Mouse (Mus musculus): Measurements from ENCODE around the gene Slc25a25. TPM values are rescaled to one million over a fixed set of nuclear protein-coding genes. Genes with fewer than 3 reads are reported as not detected.
"Not testable (repeated sequence)": the region's sequence is repeated elsewhere in the genome, so short reads cannot be mapped to it uniquely, and the experiment has no call there.

Gene Slc25a25
- total RNA-seq, 2 experiments from 2014 or later = 65.2 to 79.1 TPM

DNA sequence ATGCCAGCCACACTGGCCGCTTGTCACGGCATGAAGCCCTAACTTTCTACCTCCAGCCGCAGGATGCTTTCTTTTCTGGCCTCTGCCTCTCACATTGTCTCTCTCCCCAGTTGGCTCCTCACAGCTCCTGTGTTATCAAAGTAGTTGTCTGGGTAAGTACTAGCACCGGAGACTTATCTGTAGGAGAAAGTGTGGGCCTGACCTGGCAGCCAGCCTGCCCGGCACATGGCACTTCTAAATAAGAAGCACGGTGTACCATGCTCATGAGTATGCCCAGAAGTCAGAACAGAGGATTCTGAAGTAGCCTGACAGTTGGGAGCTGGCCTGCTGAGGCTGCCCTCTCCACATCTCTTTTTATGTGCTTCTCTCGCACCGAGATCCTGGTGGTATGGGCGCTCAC lies 34.9 kb upstream of the Slc25a25 start:
- no peak for DNase-seq (ENCODE audit: extremely low spot score in 1 of 2, low spot score in 2 of 2)
- Histone ChIP-seq H3K4me3 (no peak overlapping the region), H3K27ac (no peak overlapping the region)
- intact Hi-C loops (cut with DNase I) = loop anchor here (2.0 to 5.0 kb wide), 2 partner anchors 49 to 64 kb away; partner anchors contain the start of gene Fam102a
- no peak for TF ChIP-seq CTCF (IDR thresholded peaks at IDR 0.05)

DNA sequence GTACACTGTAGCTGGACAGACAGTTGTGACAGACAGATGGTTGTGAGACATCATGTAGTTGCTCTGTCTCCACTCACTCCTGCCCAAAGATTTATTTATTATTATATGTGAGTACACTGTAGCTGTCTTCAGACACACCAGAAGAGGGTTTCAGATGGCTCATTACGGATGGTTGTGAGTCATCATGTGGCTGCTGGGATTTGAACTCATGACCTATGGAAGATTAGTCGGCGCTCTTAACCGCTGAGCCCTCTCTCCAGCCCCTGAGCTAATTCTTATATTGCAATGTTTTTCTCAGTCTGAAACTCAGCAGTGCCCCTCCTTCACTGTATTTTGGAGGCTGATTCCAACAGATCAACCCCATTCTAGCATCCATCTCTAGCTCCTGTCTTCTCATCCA lies 34.5 kb upstream of the Slc25a25 start:
- intact Hi-C loops (cut with DNase I) = loop anchor here (2.0 to 5.0 kb wide), 2 partner anchors 49 to 63 kb away; partner anchors contain the start of gene Fam102a

DNA sequence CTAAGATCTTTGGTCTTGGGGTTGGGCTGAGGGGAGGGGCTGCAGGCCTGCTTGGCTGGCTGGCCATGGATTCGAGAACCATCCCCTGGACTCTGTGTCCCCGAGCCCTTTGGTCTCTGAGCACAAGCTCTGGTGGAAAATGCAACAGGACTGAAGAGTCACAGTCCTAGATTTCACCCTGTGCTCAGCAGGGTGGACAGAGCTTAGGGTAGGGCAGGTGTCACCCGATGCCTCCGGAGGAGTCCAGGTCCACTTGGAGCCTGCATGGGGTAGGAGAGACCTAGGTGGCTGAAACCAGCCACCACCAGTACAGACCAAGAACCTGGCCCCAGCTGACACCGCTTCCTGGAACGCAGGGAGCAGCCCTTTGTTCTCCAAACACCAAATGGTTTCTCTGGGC lies 33.7 kb upstream of the Slc25a25 start:
- no peak for TF ChIP-seq CTCF (IDR thresholded peaks at IDR 0.05)
- no peak overlapping the region for H3K4me3 ChIP-seq
- intact Hi-C loops (cut with DNase I) = loop anchor here (5.0 kb wide), 1 partner anchor 63 kb away; no protein-coding TSS in a partner anchor
- H3K27ac ChIP-seq = no peak overlapping the region
- DNase-seq (ENCODE audit: extremely low spot score in 1 of 2, low spot score in 2 of 2) = no peak

More for the DNA sequence above, 34.5 kb upstream of the Slc25a25 start:
- Histone ChIP-seq H3K4me3 (no peak overlapping the region), H3K27ac (no peak overlapping the region)
- TF ChIP-seq CTCF (IDR thresholded peaks at IDR 0.05) = no peak
- no peak for DNase-seq (ENCODE audit: extremely low spot score in 1 of 2, low spot score in 2 of 2)

DNA sequence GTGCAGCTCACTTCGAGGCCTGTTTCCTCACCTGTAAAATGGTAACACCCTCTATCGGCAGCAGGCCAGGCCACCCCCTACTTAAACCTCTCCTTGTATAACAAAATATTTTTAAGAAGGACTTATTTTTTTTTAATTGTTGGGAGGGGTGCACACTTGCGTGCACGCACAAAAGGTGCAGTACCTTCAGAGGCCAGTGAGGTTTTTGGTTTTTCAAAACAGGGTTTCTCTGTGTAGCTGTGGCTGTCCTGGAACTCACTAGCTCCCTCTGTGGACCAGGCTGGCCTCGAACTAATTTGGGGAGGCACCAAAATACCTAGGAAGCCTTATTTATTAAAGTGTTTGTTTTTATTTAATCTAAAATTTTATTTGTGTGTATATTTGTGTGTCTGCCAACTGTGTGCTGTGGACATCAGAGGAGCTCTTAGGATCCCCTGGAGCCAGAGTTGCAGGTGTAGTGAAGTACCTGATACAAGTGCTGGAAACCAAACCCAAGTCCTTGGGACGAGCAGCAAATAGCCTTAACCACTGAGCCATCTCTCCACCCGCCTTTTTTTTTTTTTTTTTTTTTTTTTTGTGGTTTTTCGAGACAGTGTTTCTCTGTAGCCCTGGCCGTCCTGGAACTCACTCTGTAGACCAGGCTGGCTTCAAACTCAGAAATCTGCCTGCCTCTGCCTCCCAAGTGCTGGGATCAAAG lies 32.1 kb upstream of the Slc25a25 start:
- TF ChIP-seq CTCF (IDR thresholded peaks at IDR 0.05) = peak; percentile 39
- DNase-seq (ENCODE audit: extremely low spot score in 1 of 2, low spot score in 2 of 2) = no peak
- Histone ChIP-seq H3K27ac (no peak overlapping the region), H3K4me3 (no peak overlapping the region)
- intact Hi-C loops (cut with DNase I) = no loop called here

DNA sequence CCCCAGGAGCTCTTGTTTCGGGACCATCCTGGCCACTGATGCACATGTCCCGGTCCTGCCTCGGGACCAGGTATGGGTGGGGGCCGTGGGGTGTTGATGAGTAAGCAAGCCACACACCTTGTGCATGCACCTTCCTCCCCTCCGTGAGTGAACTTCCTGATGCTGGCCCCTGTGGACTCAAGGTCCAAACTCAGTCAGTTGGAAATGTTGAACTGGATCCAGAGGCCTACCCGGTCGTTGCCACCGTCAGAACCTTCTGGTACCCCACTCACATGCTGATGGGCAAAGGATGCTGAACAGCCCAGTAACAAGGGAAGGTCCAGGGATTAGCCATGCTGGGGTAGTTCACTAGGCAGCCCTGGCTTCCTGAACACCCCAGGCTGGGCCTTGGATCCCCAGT lies 31.1 kb upstream of the Slc25a25 start:
- Histone ChIP-seq H3K27ac (no peak overlapping the region), H3K4me3 (no peak overlapping the region)
- DNase-seq (ENCODE audit: extremely low spot score in 1 of 2, low spot score in 2 of 2) = no peak
- intact Hi-C loops (cut with DNase I) = no loop called here
- TF ChIP-seq CTCF (IDR thresholded peaks at IDR 0.05) = no peak

DNA sequence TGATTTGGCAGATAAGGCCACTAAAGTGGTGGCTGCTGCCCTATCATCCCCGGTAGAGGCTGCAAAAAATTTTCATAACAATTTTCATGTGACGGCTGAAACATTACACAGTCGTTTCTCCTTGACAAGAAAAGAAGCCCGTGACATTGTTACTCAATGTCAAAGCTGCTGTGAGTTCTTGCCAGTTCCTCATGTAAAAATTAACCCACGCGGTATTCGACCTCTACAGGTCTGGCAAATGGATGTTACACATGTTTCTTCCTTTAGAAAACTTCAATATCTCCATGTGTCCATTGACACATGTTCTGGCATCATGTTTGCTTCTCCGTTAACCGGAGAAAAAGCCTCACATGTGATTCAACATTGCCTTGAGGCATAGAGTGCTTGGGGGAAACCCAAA lies 24.1 kb upstream of the Slc25a25 start:
- DNase-seq (ENCODE audit: extremely low spot score in 1 of 2, low spot score in 2 of 2); intact Hi-C loops (cut with DNase I); H3K4me3 ChIP-seq; H3K27ac ChIP-seq: not testable (repeated sequence)

DNA sequence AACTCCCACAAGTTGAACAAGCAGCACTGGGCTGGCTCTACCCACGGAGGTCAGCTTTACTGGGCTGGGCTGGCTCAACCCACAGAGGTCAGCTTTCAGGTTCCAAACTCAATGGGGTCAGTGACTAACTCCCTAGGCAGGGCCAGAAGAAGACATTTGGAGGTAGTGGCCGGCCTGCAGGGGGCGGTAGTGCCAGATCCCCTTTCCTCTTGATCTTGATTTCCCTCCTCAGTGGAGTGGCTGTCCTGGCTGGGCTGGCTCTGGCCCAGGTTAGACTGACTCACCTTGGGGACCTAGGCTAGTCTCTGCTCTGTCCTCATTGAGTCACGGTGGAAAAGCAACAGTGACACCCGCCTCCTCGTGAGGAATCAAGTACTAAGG lies 20.4 kb upstream of the Slc25a25 start:
- intact Hi-C loops (cut with DNase I) = no loop called here
- Histone ChIP-seq H3K4me3 (no peak overlapping the region), H3K27ac (no peak overlapping the region)
- no peak for DNase-seq (ENCODE audit: extremely low spot score in 1 of 2, low spot score in 2 of 2)
- TF ChIP-seq CTCF (IDR thresholded peaks at IDR 0.05) = peak; percentile 32

DNA sequence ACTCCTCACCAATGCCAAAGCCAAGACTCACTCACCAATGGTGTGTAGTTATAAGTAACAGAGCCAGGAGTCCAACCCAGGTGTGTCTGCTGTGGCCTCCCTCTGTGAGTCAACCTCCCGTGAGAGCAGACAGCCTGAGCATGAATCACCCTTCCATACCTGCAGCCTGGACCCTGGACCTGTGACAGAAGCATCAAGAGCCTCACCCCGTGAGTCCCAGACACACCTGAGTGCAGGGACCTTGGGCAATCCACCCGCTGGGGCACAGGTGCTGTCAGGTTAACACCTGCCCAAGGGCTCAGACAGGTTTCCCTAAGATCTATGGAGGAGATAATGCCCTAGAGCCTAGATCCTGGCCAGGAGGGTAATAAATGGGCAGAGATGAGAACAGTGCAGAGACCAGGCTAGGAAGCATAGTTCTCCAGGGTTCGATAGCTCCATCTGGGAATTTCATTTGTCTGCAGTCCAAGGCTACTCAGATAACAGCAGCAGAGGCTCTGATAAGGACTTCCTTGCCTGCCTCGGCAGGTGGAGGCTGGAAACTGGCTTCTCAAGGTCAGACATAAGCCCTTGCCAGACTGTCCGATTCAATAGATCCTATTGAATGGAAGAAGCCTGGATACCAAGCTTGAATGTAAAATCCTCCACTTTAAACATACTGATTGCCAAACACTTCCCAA lies 19.9 kb upstream of the Slc25a25 start:
- no peak overlapping the region for H3K4me3 ChIP-seq
- intact Hi-C loops (cut with DNase I) = no loop called here
- no peak for TF ChIP-seq CTCF (IDR thresholded peaks at IDR 0.05)

DNA sequence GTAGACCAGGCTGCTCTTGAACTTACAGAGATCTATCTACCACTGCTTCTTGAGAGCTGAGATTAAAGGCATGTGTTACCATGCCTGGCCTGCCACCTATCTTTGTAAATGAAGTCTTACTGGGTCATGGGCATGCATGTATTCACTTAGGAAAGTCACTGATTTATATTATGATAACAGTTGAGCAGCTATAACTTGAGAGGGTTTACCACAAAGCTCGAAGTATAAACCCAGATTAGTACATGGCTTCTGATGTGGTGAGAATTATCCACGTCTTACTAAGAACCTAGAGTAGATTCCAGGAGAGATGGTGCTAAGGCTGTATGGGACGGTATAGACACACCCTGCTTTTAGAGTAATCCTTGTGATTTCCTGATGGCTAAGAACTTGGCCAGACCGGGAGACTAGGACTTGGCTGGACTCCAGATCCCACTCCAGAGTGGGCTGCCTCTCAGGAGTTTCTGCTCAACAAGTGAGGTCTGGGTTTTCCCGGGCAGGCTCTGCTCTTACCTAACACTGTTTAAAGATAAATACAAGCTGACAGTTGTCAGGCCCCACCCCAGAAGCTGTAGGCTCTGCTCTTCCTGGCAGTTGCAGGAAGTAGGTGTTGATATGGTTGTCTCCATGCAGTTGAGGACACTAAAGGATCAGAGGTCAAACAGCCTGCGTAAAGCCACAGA lies 13.1 kb upstream of the Slc25a25 start:
- no peak for TF ChIP-seq CTCF (IDR thresholded peaks at IDR 0.05)
- H3K27ac ChIP-seq = no peak overlapping the region
- intact Hi-C loops (cut with DNase I) = no loop called here
- no peak overlapping the region for H3K4me3 ChIP-seq
- DNase-seq (ENCODE audit: extremely low spot score in 1 of 2, low spot score in 2 of 2) = no peak

More for the DNA sequence above, 19.9 kb upstream of the Slc25a25 start:
- no peak for DNase-seq (ENCODE audit: extremely low spot score in 1 of 2, low spot score in 2 of 2)
- H3K27ac ChIP-seq = no peak overlapping the region

DNA sequence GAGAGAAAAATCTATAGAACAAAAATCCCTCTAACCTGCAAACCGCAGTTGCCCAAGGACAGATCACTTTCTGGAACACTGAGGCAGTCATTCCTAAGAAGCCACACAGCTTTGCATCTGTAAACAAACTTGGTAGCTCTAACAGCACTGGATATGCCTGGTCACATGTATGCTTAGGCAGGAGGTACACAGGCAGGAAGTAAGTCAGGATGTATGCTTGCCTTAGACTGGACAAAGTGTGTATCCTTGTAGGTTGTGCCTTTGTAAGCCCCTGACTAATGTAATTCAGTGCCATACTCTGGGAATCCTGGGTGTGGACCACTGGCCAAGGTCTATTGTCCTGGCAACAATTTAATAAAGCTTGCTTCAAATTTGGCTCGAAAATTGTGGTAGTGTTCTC lies 12.5 kb upstream of the Slc25a25 start:
- DNase-seq (ENCODE audit: extremely low spot score in 1 of 2, low spot score in 2 of 2) = no peak
- intact Hi-C loops (cut with DNase I) = no loop called here
- no peak for TF ChIP-seq CTCF (IDR thresholded peaks at IDR 0.05)
- H3K4me3 ChIP-seq = no peak overlapping the region
- H3K27ac ChIP-seq = no peak overlapping the region

DNA sequence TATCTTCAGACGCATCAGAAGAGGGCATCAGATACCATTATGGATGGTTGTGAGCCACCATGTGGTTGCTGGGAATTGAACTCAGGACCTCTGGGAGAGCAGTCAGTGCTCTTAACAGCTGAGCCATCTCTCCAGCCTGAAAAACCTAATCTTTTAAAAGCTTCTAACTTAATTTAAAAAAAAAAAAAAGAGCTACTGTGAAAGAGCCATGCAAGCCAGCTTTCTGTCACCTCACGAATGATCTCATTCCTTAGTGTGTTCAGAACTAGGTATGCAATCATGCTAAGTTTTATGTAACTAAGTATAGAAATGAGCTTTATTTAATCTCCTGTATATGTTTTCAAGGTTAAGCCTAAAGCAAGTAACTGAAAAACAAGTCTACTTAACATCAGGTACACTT lies 8.4 kb upstream of the Slc25a25 start:
- no peak for DNase-seq (ENCODE audit: extremely low spot score in 1 of 2, low spot score in 2 of 2)
- intact Hi-C loops (cut with DNase I) = no loop called here
- Histone ChIP-seq H3K27ac (no peak overlapping the region), H3K4me3 (no peak overlapping the region)
- TF ChIP-seq CTCF (IDR thresholded peaks at IDR 0.05) = no peak

DNA sequence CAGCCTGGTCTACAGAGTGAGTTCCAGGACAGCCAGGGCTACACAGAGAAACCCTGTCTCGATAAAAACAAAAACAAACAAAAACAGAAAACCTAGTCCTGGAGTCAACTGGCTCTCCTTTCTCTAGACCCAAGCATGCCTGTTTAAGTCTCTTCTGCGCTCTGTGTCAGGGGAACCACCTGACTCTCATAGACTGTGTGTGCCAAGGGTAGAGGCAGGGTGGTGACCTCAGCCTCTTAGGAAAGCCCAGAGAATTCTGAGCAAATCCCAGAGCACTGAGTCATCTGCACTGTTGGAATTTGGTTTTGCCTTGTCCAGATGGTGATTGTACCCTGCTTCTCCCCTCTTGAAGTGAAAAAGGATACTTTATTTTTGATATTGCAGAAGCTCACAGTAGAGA lies 7.1 kb upstream of the Slc25a25 start:
- no peak overlapping the region for H3K27ac ChIP-seq
- H3K4me3 ChIP-seq = no peak overlapping the region
- no peak for DNase-seq (ENCODE audit: extremely low spot score in 1 of 2, low spot score in 2 of 2)
- intact Hi-C loops (cut with DNase I) = no loop called here
- TF ChIP-seq CTCF (IDR thresholded peaks at IDR 0.05) = no peak

All from left cerebral cortex, adult 2 months (tissue).